Mouse (Mus musculus): ENCODE results near the gene Agbl3. TPM values are rescaled to one million over a fixed set of nuclear protein-coding genes. Genes with fewer than 3 reads are reported as not detected.

Gene Agbl3
- polyA plus RNA-seq, 1 experiment from 2014 or later, result 6.5 TPM

DNA sequence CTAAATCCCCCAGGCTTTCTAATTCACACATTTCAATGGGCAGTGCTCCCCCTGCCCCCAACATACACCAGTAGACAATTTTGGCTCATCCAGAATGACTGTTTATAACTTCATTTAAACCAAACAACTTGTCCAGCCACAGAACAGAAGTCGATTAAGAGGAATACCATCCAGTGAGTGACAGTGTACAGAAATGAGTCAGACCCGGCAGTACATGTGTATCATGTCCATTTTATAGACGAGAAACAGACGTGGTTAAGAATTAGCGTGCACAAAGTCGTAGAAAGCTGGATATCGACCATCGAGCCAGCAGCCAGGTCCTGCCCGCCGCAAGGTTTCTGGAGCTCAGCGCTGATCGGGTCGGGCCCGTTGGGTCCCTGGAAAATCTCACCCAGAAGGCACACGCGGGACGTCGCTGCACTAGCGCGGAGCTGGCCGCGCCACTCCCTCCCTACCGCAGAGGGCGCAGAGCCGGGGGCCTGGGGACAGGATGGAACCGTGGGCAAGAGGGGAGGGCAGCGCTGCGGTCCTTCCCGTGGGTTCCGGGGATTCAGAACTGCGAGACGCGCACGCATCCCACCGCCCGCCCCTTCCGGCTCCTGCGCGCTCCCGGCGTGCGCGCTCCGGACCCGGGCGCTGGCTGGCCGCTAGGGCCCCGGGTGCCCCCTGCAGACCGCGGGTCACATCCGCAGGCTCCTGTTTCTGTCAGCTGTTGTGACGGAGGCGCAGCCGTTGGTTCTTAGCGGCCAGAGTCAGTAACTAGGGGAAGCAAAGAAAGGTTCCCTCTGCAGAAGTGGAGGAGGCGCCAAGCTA, 97.5 kb downstream of the Agbl3 start, which contains the start of gene Cyren:
Gene Cyren, minus strand, starts transcription at position 552 of the 813 bp plus-strand sequence.
- Histone ChIP-seq H3K4me3 (replicated peaks) (peak within 1 kb of the TSS; percentile 83), H3K4me2 (peak within 1 kb of the TSS; percentile 70), H3K36me3 (peaks cover 32% of the 10 kb centered on the region), H3K9me3 (replicated peaks) (no peaks in the 10 kb centered on the region), H3K4me1 (peaks cover 42% of the 10 kb centered on the region), H3K27ac (peak within 1 kb of the TSS; percentile 97), H3K9ac (peak within 1 kb of the TSS; percentile 96), H3K27me3 (no peaks in the 10 kb centered on the region)
- under 1% methylated on average over 56 of the region's 56 CpGs for WGBS
- peak; percentile 91 for ATAC-seq (replicated peaks; ENCODE audit: low FRiP score)

DNA sequence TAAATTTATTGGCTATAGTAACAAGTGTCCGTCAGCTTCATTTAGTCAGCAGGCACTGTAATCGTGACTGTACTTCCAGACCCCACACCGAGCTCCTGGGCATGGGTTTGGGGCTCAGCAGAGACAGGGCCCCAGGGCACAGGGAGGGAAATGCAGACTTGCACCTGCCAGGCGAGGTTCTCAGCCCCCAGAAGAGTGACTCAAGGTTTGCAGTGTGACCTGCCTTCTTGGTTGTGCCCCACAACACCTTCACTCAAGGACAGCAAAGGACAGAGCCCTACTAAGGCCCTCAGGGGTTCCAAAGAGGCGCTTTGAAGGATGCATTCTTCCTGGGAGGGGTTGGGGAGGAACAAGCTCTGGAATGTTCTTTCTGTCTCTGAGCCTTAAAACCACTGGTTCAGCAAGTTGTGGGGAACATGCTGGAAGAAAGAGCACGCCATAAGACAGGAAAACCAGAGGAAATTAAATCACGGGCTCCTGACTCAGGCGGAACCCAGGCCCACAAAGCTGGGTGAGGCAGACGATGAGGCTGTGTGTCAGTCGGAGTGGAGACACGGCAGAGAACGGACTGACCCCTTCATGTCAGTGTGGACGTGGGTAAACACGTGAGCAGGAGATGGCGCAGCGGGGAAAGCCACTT, 99.0 kb downstream of the Agbl3 start:
- no peak overlapping the region for H3K27ac ChIP-seq
- no peak for ATAC-seq (replicated peaks; ENCODE audit: low FRiP score)
- H3K9me3 ChIP-seq (replicated peaks), result no peaks in the 10 kb centered on the region
- no peak overlapping the region for H3K4me3 ChIP-seq (replicated peaks)
- peaks cover 45% of the 10 kb centered on the region for H3K36me3 ChIP-seq
- H3K4me2 ChIP-seq, result no peak overlapping the region
- no peak overlapping the region for H3K9ac ChIP-seq
- peaks cover 36% of the 10 kb centered on the region for H3K4me1 ChIP-seq
- WGBS, result 87% methylated on average over 16 of the region's 16 CpGs
- no peaks in the 10 kb centered on the region for H3K27me3 ChIP-seq

DNA sequence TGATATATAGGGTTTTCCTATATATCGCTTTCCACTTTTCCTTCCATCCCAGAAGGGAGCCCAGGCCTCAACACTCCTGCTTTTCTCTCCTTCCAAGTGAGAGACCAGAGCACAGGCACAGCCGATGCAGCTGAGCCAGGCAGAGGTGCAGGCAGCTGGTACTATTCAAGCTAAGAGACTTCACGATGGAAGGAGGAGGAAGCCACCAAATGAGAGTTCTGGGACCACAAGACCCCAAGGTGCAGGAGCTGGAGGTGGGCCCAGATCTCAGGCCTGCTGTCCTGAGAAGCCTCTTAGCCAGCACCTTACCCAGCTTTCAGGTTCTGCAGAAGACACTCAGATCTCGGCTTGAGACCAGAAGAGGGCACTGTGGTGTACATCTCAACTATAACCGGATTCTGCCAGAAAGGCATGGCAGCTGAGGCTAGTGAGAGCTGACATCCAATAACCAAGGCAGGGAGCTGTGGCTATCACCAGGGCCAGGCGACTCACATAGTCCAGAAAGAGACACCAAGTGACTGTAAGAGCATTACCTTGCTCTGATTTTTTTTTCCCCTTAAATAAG, 99.8 kb downstream of the Agbl3 start:
- no peak for ATAC-seq (replicated peaks; ENCODE audit: low FRiP score)
- H3K36me3 ChIP-seq, result peaks cover 50% of the 10 kb centered on the region
- no peaks in the 10 kb centered on the region for H3K9me3 ChIP-seq (replicated peaks)
- no peak overlapping the region for H3K4me2 ChIP-seq
- 52% methylated on average over 6 of the region's 6 CpGs for WGBS
- no peak overlapping the region for H3K4me3 ChIP-seq (replicated peaks)
- H3K4me1 ChIP-seq, result peaks cover 29% of the 10 kb centered on the region
- no peaks in the 10 kb centered on the region for H3K27me3 ChIP-seq
- no peak overlapping the region for H3K9ac ChIP-seq
- no peak overlapping the region for H3K27ac ChIP-seq

DNA sequence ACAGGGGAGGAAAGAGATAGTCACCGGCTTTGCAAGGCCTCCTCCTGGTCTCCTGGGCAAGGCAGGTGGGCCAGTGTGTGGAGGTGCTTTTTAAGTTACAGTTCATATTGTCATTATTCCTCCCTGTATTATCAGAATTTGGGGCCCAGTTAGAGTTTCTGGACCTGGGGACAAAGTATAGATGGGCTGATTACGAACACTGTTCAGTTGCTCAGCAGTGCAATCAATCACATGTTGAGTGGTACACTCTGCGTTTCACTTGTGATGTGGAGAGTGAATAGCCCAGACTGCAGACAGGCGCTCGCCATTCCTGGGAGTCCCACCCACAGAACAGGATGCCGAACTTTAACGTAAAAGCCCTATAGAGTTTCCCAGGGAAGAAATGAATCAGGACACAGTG, 104.5 kb downstream of the Agbl3 start:
- no peak overlapping the region for H3K4me2 ChIP-seq
- H3K27ac ChIP-seq, result no peak overlapping the region
- no peak overlapping the region for H3K9ac ChIP-seq
- WGBS, result 85% methylated on average over 7 of the region's 7 CpGs
- peaks cover 14% of the 10 kb centered on the region for H3K4me1 ChIP-seq
- ATAC-seq (replicated peaks; ENCODE audit: low FRiP score), result no peak
- no peak overlapping the region for H3K4me3 ChIP-seq (replicated peaks)
- H3K36me3 ChIP-seq, result peaks cover 73% of the 10 kb centered on the region
- no peaks in the 10 kb centered on the region for H3K9me3 ChIP-seq (replicated peaks)
- no peaks in the 10 kb centered on the region for H3K27me3 ChIP-seq

DNA sequence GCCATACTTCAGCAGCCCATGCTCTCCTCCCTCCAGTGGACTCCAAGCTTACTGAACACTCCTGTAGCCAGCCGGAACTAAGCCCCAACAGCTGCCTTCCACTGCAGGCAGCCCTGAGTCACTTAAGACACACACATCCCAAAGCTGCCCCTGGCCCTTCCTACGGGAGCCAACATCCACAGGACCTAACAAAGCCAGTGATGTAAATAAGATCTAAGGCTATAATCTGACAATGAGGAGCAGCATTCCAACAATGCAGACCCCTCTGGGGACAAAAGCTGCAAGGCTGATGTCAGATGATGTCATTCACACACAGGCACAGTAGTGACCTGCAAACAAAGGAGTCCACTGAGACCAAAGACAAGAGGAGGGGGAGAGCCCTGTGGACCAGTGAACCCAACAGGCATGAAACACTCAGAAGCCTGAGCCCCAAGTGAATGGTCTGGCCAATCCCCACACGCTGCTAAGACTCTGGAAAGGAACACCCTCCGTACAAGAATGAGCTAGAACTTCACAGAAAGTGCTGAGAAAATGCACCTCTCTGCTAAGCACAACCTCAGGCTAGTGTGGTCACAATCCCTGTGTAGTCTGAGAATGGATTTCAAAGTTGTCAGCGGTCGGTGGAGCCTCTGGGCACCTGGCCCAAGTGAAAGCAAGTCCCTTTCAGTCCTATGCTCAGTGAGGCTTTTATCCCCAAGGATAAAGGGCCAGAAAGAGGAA, 107.1 kb downstream of the Agbl3 start:
- Histone ChIP-seq H3K27ac (no peak overlapping the region), H3K4me2 (no peak overlapping the region), H3K36me3 (peaks cover 76% of the 10 kb centered on the region), H3K27me3 (no peaks in the 10 kb centered on the region), H3K4me3 (replicated peaks) (no peak overlapping the region), H3K9me3 (replicated peaks) (no peaks in the 10 kb centered on the region), H3K9ac (no peak overlapping the region), H3K4me1 (peaks cover 14% of the 10 kb centered on the region)
- 77% methylated on average over 6 of the region's 6 CpGs for WGBS
- ATAC-seq (replicated peaks; ENCODE audit: low FRiP score), result no peak

DNA sequence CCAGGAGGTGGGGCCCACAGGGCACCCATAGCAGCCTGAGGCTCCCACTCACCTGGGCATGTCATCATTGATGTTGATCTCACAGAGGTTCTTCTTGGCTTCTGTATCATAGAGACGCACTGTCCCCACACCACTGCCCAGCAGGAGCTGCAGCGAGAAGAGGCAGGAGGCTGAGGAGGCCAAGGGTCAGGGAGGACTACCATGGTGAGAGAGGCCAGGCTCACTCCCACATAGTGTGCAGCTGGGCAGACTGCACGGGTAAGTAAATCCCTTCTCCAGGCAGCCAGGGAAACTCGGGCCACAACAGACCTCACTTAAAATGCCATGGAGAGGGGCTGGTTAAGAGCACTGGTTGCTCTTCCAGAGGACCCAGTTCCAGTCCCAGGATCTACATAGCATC, 109.0 kb downstream of the Agbl3 start:
- Histone ChIP-seq H3K9ac (no peak overlapping the region), H3K4me2 (no peak overlapping the region), H3K9me3 (replicated peaks) (no peaks in the 10 kb centered on the region), H3K4me1 (peaks cover 14% of the 10 kb centered on the region), H3K4me3 (replicated peaks) (no peak overlapping the region), H3K36me3 (peaks cover 77% of the 10 kb centered on the region), H3K27me3 (no peaks in the 10 kb centered on the region), H3K27ac (0 out of 2 replicates have a peak overlapping the region, but pooled peaks have one; percentile 61)
- peak; percentile 76 for ATAC-seq (replicated peaks; ENCODE audit: low FRiP score)
- WGBS, result 39% methylated on average over 4 of the region's 4 CpGs

DNA sequence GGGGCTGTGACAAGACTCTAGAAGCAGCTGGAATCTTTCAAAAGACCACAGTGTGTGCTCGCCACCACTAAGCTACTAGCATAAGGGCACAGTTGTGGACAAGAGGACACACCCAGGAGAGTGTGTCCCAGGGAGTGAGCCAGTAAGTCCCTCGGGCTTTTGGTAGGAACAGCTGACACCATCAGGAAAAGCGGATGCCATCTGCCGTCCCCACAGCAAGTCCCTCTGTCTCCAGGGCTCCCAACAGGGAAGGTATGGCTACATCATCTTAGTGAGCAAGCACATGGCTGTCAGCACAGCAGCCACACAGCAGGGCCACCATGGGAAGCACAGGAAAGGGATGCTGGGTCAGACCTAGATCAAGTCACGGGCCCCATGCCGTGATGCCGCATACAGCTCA, 115.3 kb downstream of the Agbl3 start:
- WGBS, result 85% methylated on average over 7 of the region's 7 CpGs
- ATAC-seq (replicated peaks; ENCODE audit: low FRiP score), result no peak
- H3K9ac ChIP-seq, result no peak overlapping the region
- no peak overlapping the region for H3K4me2 ChIP-seq
- no peaks in the 10 kb centered on the region for H3K9me3 ChIP-seq (replicated peaks)
- H3K4me3 ChIP-seq (replicated peaks), result no peak overlapping the region
- no peaks in the 10 kb centered on the region for H3K27me3 ChIP-seq
- H3K27ac ChIP-seq, result no peak overlapping the region
- H3K36me3 ChIP-seq, result peaks cover 86% of the 10 kb centered on the region
- no peaks in the 10 kb centered on the region for H3K4me1 ChIP-seq

DNA sequence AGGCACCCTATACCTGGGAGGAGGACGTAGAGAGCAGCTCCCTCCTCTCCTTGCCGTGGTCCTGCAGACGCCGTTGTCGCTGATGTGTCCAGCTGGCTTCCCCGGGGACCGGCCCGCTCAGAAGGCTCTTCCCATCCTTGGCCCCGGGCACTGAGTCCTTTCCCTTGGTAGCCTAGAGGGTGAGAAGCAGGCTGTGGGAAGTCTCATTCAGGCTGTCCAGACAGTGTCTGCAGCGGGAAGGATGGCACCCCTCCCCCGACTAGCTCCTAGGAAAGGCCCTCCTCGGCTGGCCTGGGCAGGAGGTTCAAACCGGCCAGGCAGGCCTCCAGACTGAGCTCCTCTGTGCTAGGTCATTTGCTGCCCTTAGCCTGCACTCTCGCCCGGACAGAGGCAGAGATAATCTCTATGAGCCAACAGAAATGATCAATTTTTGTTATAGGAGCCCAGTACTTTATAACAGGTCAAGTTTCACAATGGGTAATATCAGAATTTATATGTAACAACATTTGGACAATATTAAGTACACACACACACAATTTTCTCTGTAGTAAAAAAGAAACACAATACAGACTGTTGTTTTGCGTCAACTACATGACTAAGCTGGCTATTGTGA, 116.0 kb downstream of the Agbl3 start:
- H3K4me2 ChIP-seq, result no peak overlapping the region
- no peak for ATAC-seq (replicated peaks; ENCODE audit: low FRiP score)
- no peaks in the 10 kb centered on the region for H3K4me1 ChIP-seq
- H3K9me3 ChIP-seq (replicated peaks), result no peaks in the 10 kb centered on the region
- peaks cover 86% of the 10 kb centered on the region for H3K36me3 ChIP-seq
- no peak overlapping the region for H3K27ac ChIP-seq
- H3K4me3 ChIP-seq (replicated peaks), result no peak overlapping the region
- no peak overlapping the region for H3K9ac ChIP-seq
- WGBS, result 55% methylated on average over 16 of the region's 16 CpGs
- H3K27me3 ChIP-seq, result no peaks in the 10 kb centered on the region

DNA sequence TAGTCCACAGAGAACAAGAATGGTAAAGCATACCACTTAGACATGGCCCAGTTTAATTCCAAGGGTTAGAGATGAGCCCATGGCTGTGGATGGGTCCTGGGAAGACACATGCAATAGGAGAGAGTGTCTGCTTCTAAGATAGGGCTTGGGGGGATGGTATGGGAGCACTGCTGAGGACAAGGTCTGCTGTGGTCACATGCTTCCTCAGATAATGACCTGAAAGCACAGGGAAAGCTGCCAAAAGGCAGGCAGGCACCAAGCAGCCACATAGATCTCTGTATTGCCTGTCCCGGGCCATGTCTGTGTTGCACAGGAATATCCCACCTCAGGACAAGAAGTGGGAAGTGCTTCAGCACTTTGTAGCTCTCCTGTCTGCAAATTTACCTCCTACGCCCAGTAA, 118.9 kb downstream of the Agbl3 start:
- 83% methylated on average over 2 of the region's 2 CpGs for WGBS
- Histone ChIP-seq H3K27ac (no peak overlapping the region), H3K27me3 (no peaks in the 10 kb centered on the region), H3K9me3 (replicated peaks) (no peaks in the 10 kb centered on the region), H3K4me1 (peaks cover 13% of the 10 kb centered on the region), H3K36me3 (peaks cover 82% of the 10 kb centered on the region), H3K9ac (no peak overlapping the region), H3K4me2 (no peak overlapping the region), H3K4me3 (replicated peaks) (no peak overlapping the region)
- no peak for ATAC-seq (replicated peaks; ENCODE audit: low FRiP score)

DNA sequence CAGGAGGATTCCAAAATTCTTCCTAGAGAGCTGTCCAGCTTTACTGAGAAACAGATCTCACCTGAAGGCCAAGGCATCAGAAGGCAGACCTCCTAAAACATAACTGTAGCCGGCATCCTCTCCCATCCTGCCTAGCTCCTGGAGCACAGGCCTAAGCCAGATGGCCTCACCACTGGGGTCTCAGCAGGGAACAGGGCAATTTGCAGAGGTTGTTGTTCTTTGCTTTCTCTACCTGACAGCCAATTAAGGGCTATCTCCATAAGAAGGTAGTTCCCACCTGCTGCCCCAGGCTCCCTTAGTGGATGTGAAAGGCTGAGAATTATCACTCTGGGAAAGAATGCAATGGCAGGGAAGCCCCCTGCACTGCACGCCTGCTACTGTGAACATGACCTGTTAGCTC, 120.8 kb downstream of the Agbl3 start:
- Histone ChIP-seq H3K27me3 (no peaks in the 10 kb centered on the region), H3K4me1 (peaks cover 17% of the 10 kb centered on the region), H3K9me3 (replicated peaks) (no peaks in the 10 kb centered on the region), H3K27ac (no peak overlapping the region), H3K4me2 (no peak overlapping the region), H3K9ac (no peak overlapping the region), H3K36me3 (peaks cover 82% of the 10 kb centered on the region), H3K4me3 (replicated peaks) (no peak overlapping the region)
- ATAC-seq (replicated peaks; ENCODE audit: low FRiP score), result no peak
- WGBS, result 74% methylated on average over 2 of the region's 2 CpGs

DNA sequence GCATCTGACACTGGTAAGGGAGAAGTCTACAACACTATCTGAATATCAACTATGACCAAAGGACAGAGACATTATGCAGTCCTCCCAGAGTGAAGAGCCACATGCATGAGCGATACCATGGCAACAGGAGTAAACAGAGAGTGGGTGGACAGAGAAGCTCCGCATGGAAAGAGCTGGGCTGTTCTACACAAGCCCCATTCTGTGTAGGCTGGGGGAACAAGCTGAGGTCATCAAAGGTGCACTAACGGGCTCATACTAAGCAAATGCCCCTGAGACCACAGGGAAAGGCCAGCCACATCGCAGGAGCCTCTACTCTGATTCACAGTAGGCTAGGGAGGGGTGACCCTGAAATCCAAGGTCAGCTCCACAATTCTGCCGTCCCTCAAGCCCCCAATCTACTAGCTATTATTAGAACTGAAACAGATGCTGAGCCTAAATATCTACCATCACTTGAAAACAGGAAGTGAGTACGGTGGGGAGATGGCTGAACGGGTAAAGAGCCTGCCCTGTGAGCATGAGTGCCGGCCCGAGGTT, 121.7 kb downstream of the Agbl3 start:
- no peaks in the 10 kb centered on the region for H3K9me3 ChIP-seq (replicated peaks)
- no peak overlapping the region for H3K4me2 ChIP-seq
- H3K27ac ChIP-seq, result no peak overlapping the region
- no peaks in the 10 kb centered on the region for H3K27me3 ChIP-seq
- no peak overlapping the region for H3K9ac ChIP-seq
- H3K4me3 ChIP-seq (replicated peaks), result no peak overlapping the region
- H3K4me1 ChIP-seq, result peaks cover 22% of the 10 kb centered on the region
- peaks cover 90% of the 10 kb centered on the region for H3K36me3 ChIP-seq
- WGBS, result 69% methylated on average over 9 of the region's 9 CpGs
- ATAC-seq (replicated peaks; ENCODE audit: low FRiP score), result no peak; the same call in 1 of the 2 replicates
